Mouse (Mus musculus) hindbrain, embryonic 14.5 days (tissue): ENCODE results near the gene Doc2a. TPM values are rescaled to one million over a fixed set of nuclear protein-coding genes. Genes with fewer than 3 reads are reported as not detected.
"Not testable (repeated sequence)": the region's sequence is repeated elsewhere in the genome, so short reads cannot be mapped to it uniquely, and the experiment has no call there.

Experiments used
- ATAC-seq: fragments of 200-750 bp; cut with Nextera tagmentation; 2 replicates; pipeline ENCODE4 v1.8.0; 2017; ENCODE audit warnings: moderate number of reproducible peaks, mild to moderate bottlenecking, moderate TSS enrichment, moderate library complexity; ENCODE audit not compliant: low FRiP score
- DNase-seq: peaks from one replicate; pipeline ENCODE4 v3.0.0-alpha.2; 2015; ENCODE audit warnings: low spot score
- H3K27ac ChIP-seq: fragments of 300-500 bp; sonication (generic); 2 replicates; pipeline ENCODE4 v1.5.1; 2014; ENCODE audit warnings: mild to moderate bottlenecking, moderate library complexity
- H3K27me3 ChIP-seq: fragments of 300-500 bp; sonication (generic); 2 replicates; pipeline ENCODE4 v1.6.1; 2014; ENCODE audit warnings: mild to moderate bottlenecking, low read length, mixed read lengths; ENCODE audit not compliant: control insufficient read depth, insufficient read depth
- H3K36me3 ChIP-seq: fragments of 300-500 bp; sonication (generic); replicated peaks from 2 replicates; pipeline ENCODE4 v1.6.1; 2014; ENCODE audit not compliant: control insufficient read depth, insufficient read depth
- H3K4me1 ChIP-seq: fragments of 300-500 bp; sonication (generic); replicated peaks from 2 replicates; pipeline ENCODE4 v1.6.1; 2014; ENCODE audit warnings: antibody characterized with exemption, low read length, mixed read lengths; ENCODE audit not compliant: control insufficient read depth, insufficient read depth
- H3K4me2 ChIP-seq: fragments of 300-500 bp; sonication (generic); replicated peaks from 2 replicates; pipeline ENCODE4 v1.6.1; 2014; ENCODE audit warnings: mild to moderate bottlenecking, moderate library complexity
- H3K4me3 ChIP-seq: fragments of 300-500 bp; sonication (generic); replicated peaks from 2 replicates; pipeline ENCODE4 v1.5.1; 2014; ENCODE audit warnings: mild to moderate bottlenecking, low read length
- H3K9ac ChIP-seq: fragments of 300-500 bp; sonication (generic); 2 replicates; pipeline ENCODE4 v1.6.1; 2014
- H3K9me3 ChIP-seq: fragments of 300-500 bp; sonication (generic); 2 replicates; pipeline ENCODE4 v1.6.1; 2016; ENCODE audit warnings: low read length; ENCODE audit not compliant: control insufficient read depth
- WGBS: fragments of 180-500 bp; shearing (Covaris S2); extraction: QIAGEN DNeasy Blood & Tissue Kit; methylation state at CpG from one replicate; pipeline ENCODE4 v1.1.7; 2014; 5-methylcytosine and 5-hydroxymethylcytosine counted together
- polyA plus RNA-seq: library from polyadenylated mRNA; unstranded; fragments of >200 nt; fragmentation: Nextera tagmentation; extraction: Ambion mirVana; gene quantifications from 2 replicates; pipeline ENCODE4 v1.2.1, GENCODE M21; 2014

Gene Doc2a
- polyA plus RNA-seq, 1 experiment from 2014 or later = 16.5 TPM

DNA sequence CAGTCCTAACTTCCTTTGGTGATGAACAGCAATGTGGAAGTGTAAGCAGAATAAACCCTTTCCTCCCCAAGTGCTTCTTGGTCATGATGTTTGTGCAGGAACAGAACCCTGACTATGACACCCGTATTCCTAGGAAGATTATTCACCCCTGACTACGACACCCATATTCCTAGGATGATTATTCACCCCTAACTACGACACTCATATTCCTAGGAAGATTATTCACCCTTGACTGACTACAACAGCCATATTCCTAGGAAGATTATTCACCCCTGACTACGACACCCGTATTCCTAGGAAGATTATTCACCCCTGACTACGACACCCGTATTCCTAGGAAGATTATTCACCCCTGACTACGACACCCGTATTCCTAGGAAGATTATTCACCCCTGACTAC, 52.6 kb downstream of the Doc2a start:
- 95% methylated on average over 7 of the region's 9 CpGs for WGBS
- not testable (repeated sequence) for H3K27ac ChIP-seq, H3K9me3 ChIP-seq, H3K27me3 ChIP-seq, DNase-seq, H3K4me3 ChIP-seq, H3K9ac ChIP-seq, ATAC-seq, H3K36me3 ChIP-seq, H3K4me2 ChIP-seq
- peaks cover 14% of the 10 kb centered on the region; the same call in 1 of the 2 replicates for H3K4me1 ChIP-seq

Other genes with a start within 250 kb of the Doc2a start
- 11.4 and 12.4 TPM in 2 replicates for gene Nupr1, start 216.6 kb upstream of the Doc2a start, polyA plus RNA-seq
- gene Sgf29, start 198.1 kb upstream of the Doc2a start, polyA plus RNA-seq = 58.0 and 61.1 TPM in 2 replicates
- 2.5 and 5.3 TPM in 2 replicates for gene Sult1a1, start 171.0 kb upstream of the Doc2a start, polyA plus RNA-seq
- 124 and 159 TPM in 2 replicates for gene Bola2, start 152.0 kb upstream of the Doc2a start, polyA plus RNA-seq
- 10.7 and 10.9 TPM in 2 replicates for gene Slx1b, start 151.6 kb upstream of the Doc2a start, polyA plus RNA-seq
- 82.2 and 99.7 TPM in 2 replicates for gene Coro1a, start 139.6 kb upstream of the Doc2a start, polyA plus RNA-seq
- 96.5 and 97.0 TPM in 2 replicates for gene Mapk3, start 87.8 kb upstream of the Doc2a start, polyA plus RNA-seq
- gene Gdpd3, start 81.1 kb upstream of the Doc2a start, polyA plus RNA-seq = 1.0 and 1.8 TPM in 2 replicates
- gene Ypel3, start 70.5 kb upstream of the Doc2a start, polyA plus RNA-seq = 206 and 218 TPM in 2 replicates
- gene Tbx6, start 65.9 kb upstream of the Doc2a start, polyA plus RNA-seq = 0.21 and 0.26 TPM in 2 replicates
- 177 and 182 TPM in 2 replicates for gene Ppp4c, start 54.9 kb upstream of the Doc2a start, polyA plus RNA-seq
- 53.2 and 54.7 TPM in 2 replicates for gene Fam57b, start 49.7 kb upstream of the Doc2a start, polyA plus RNA-seq
- gene 4930451I11Rik, start 15.8 kb upstream of the Doc2a start, polyA plus RNA-seq = 0.74 TPM in 1 of 2 replicates, not detected in the other
- 10.1 and 11.1 TPM in 2 replicates for gene Hirip3, start 14.6 kb downstream of the Doc2a start, polyA plus RNA-seq
- 93.7 and 95.3 TPM in 2 replicates for gene Ino80e, start 15.0 kb downstream of the Doc2a start, polyA plus RNA-seq
- gene Taok2, start 37.3 kb downstream of the Doc2a start, polyA plus RNA-seq = 36.4 and 37.2 TPM in 2 replicates
- 28.0 and 29.3 TPM in 2 replicates for gene Tmem219, start 75.5 kb downstream of the Doc2a start, polyA plus RNA-seq
- gene Kctd13, start 81.5 kb downstream of the Doc2a start, polyA plus RNA-seq = 102 and 104 TPM in 2 replicates
- 8.0 and 10.9 TPM in 2 replicates for gene Asphd1, start 102.2 kb downstream of the Doc2a start, polyA plus RNA-seq
- gene Sez6l2, start 103.1 kb downstream of the Doc2a start, polyA plus RNA-seq = 68.9 and 70.1 TPM in 2 replicates
- gene Cdipt, start 128.5 kb downstream of the Doc2a start, polyA plus RNA-seq = 110 and 118 TPM in 2 replicates
- 0.98 and 1.0 TPM in 2 replicates for gene Cdiptos, start 128.7 kb downstream of the Doc2a start, polyA plus RNA-seq
- gene Mvp, start 167.2 kb downstream of the Doc2a start, polyA plus RNA-seq = 3.4 and 4.0 TPM in 2 replicates
- 0.70 TPM in 1 of 2 replicates, not detected in the other for gene Pagr1b, start 169.1 kb downstream of the Doc2a start, polyA plus RNA-seq
- gene Pagr1a, start 169.9 kb downstream of the Doc2a start, polyA plus RNA-seq = 31.5 and 38.6 TPM in 2 replicates
- 51.9 and 52.3 TPM in 2 replicates for gene Gm42742, start 173.7 kb downstream of the Doc2a start, polyA plus RNA-seq
- gene Prrt2, start 173.8 kb downstream of the Doc2a start, polyA plus RNA-seq = 46.7 and 57.0 TPM in 2 replicates
- 68.6 and 73.1 TPM in 2 replicates for gene Maz, start 179.6 kb downstream of the Doc2a start, polyA plus RNA-seq
- 20.3 and 24.6 TPM in 2 replicates for gene Kif22, start 195.1 kb downstream of the Doc2a start, polyA plus RNA-seq
- gene Zg16, start 239.9 kb downstream of the Doc2a start, polyA plus RNA-seq = not detected in 2 replicates
- gene AI467606, start 243.9 kb downstream of the Doc2a start, polyA plus RNA-seq = 1.7 and 1.9 TPM in 2 replicates